Comparison of ENCODE assay signal across 8 mouse cellular contexts in genomic region chr3:90247960-90248745, GRCm38 (mm10). TPM values are rescaled to one million over a fixed set of nuclear protein-coding genes. Genes with fewer than 3 reads are reported as not detected.
DNase-seq lines count a peak whose midpoint lies in the region; ATAC-seq and TF ChIP-seq lines count a peak whose summit lies in the region.

Gene Slc39a1 (plus strand): TSS chr3:90248172.

- under 1% methylated on average over 44 of the region's 44 CpGs for WGBS in hindbrain, embryonic 10.5 days
- WGBS in lung, postnatal 0 days: 0% methylated on average over 41 of the region's 44 CpGs

- TF ChIP-seq CTCF in lung, postnatal 0 days (IDR thresholded peaks at IDR 0.05): 0 out of 2 replicates have a peak, but pooled peaks have one; percentile 6

- DNase-seq in MEL-GATA-1-ER (ENCODE audit: extremely low read depth, low read depth): peak; percentile 92
- DNase-seq in cerebellum, adult 8-10 months: peak; percentile 89
- DNase-seq in hindbrain, embryonic 10.5 days (ENCODE audit: low spot score): peak; percentile 97
- peak; percentile 96 for DNase-seq in layer of hippocampus, adult 9-11 months
- peak; percentile 99 for DNase-seq in lung, postnatal 0 days (ENCODE audit: low spot score)
- DNase-seq in ovary, postnatal 36 days (ENCODE audit: low spot score): peak; percentile 89
- DNase-seq in thymus, postnatal 25 days: peak; percentile 93

- peaks cover 29% of the 10 kb centered on the region for H3K4me1 ChIP-seq in hindbrain, embryonic 10.5 days (replicated peaks)
- H3K4me1 ChIP-seq in lung, postnatal 0 days (ENCODE audit: insufficient read depth, low read depth, low read length): peaks cover 10% of the 10 kb centered on the region; the same call in 1 of the 2 replicates

- H3K9ac ChIP-seq in lung, postnatal 0 days (replicated peaks; ENCODE audit: low read depth): peak within 1 kb of the TSS; percentile 65

- peak within 1 kb of the TSS; percentile 93 for H3K27ac ChIP-seq in hindbrain, embryonic 10.5 days
- H3K27ac ChIP-seq in lung, postnatal 0 days (ENCODE audit: low read length): peak within 1 kb of the TSS; percentile 92

- H3K9me3 ChIP-seq in hindbrain, embryonic 10.5 days: no peaks in the 10 kb centered on the region
- no peaks in the 10 kb centered on the region for H3K9me3 ChIP-seq in lung, postnatal 0 days (ENCODE audit: low read length)

- H3K4me2 ChIP-seq in lung, postnatal 0 days (replicated peaks; ENCODE audit: low read depth, low read length): peak within 1 kb of the TSS; percentile 79

- no peak for TF ChIP-seq EP300 in lung, postnatal 0 days (IDR thresholded peaks at IDR 0.05)

- H3K27me3 ChIP-seq in hindbrain, embryonic 10.5 days (ENCODE audit: insufficient read depth, poor library complexity, severe bottlenecking): no peaks in the 10 kb centered on the region
- H3K27me3 ChIP-seq in lung, postnatal 0 days (replicated peaks; ENCODE audit: insufficient read depth, low read length): no peaks in the 10 kb centered on the region

- ATAC-seq in frontal cortex, adult (ENCODE audit: low TSS enrichment): peak; percentile 88
- peak; percentile 95 for ATAC-seq in lung, postnatal 0 days

- peak within 1 kb of the TSS; percentile 70 for H3K4me3 ChIP-seq in hindbrain, embryonic 10.5 days
- H3K4me3 ChIP-seq in lung, postnatal 0 days (ENCODE audit: low read depth, low read length): peak within 1 kb of the TSS; percentile 58

- H3K36me3 ChIP-seq in hindbrain, embryonic 10.5 days: peaks cover 28% of the 10 kb centered on the region
- no peaks in the 10 kb centered on the region for H3K36me3 ChIP-seq in lung, postnatal 0 days (ENCODE audit: insufficient read depth, low read length)

RNA-seq across cellular contexts. Expression of gene Slc39a1, which starts in this region (rescaled TPM):
- 62.5 and 65.3 TPM in 2 replicates for polyA plus RNA-seq in hindbrain, embryonic 10.5 days (2016; fragmentation: Nextera tagmentation; extraction: Ambion mirVana)
- 143 and 152 TPM in 2 replicates for polyA plus RNA-seq in lung, postnatal 0 days (2015; fragmentation: Nextera tagmentation; extraction: Ambion mirVana)

Comparison
In these comparisons a context has a peak if more than half of its experiments do, and no peak if none do; other contexts are left out.
1. Peak in every context shown above with its lines: DNase-seq, ATAC-seq, H3K4me3 ChIP-seq and H3K27ac ChIP-seq.